Mouse (Mus musculus): Measurements from ENCODE around the gene Wipi1. TPM values are rescaled to one million over a fixed set of nuclear protein-coding genes. Genes with fewer than 3 reads are reported as not detected.

Gene Wipi1
- polyA plus RNA-seq, 1 experiment: 6.7 TPM

DNA sequence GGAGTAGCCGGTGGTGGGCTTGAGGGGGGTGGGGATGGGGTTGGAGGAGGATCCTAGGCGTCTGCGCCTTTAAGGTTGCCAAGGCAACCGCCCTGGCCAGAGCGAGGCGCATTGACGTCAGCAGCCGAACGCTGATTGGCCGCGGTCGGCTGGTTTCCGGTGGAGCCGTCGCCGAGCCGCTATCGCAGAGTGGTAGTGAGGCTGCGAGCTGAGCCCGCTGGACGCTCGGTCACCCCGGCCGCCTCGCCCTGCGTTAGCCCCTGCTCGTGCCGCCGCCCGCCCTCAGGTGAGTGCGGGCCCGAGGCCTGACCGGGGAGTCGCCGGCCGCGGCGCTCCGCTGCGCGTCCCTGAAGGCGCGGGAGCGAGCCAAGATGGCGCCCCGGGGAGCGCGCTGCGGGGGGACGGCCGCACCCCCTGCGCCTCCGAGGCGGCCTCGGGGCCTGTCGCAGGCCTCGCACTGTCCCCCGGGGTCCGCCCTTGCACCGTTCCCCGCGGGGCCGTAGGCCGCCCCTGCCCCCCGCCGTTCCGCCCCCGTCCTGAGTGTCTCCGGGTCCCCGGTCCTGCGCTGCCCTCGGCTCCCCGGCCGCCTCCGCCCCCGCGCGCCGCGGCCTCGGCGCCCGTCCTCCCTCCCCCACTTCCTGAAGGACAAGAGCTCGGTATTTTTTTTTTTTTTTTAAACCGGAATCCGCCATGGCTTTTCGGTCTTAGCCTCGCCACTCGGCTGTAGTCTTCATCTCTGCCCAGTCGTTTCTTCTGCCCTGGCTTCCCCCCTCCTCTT lies 39.2 kb upstream of the Wipi1 start:
- Histone ChIP-seq H3K4me1 (ENCODE audit: control insufficient read depth, insufficient read depth, insufficient read length, low read length) (peaks cover 8% of the 10 kb centered on the region; the same call in 1 of the 2 replicates), H3K36me3 (ENCODE audit: control insufficient read depth, insufficient read depth, low read length) (peaks cover 13% of the 10 kb centered on the region; the same call in 1 of the 2 replicates), H3K27ac (ENCODE audit: insufficient read depth, low read depth, low read length) (peak overlapping the region; percentile 79), H3K4me3 (ENCODE audit: low read depth, low read length) (peak overlapping the region; percentile 73), H3K27me3 (ENCODE audit: control insufficient read depth, insufficient read depth, low read length) (no peaks in the 10 kb centered on the region)
- under 1% methylated on average over 90 of the region's 90 CpGs for WGBS
- TF ChIP-seq POLR2A (IDR thresholded peaks at IDR 0.05; ENCODE audit: low read depth, low read length) (peak; percentile 68; the same call in 1 of the 2 replicates), CTCF (IDR thresholded peaks at IDR 0.05; ENCODE audit: extremely low read depth, insufficient read length, insufficient replicate concordance, low read depth, low read length) (no peak)

- H3K36me3 ChIP-seq (ENCODE audit: control insufficient read depth, insufficient read depth, low read length): peaks cover 9% of the 10 kb centered on the region; the same call in 1 of the 2 replicates
- H3K4me3 ChIP-seq (ENCODE audit: low read depth, low read length): peak overlapping the region; percentile 73
- TF ChIP-seq POLR2A (IDR thresholded peaks at IDR 0.05; ENCODE audit: low read depth, low read length) (no peak), CTCF (IDR thresholded peaks at IDR 0.05; ENCODE audit: extremely low read depth, insufficient read length, insufficient replicate concordance, low read depth, low read length) (no peak)
- WGBS: 2% methylated on average over 31 of the region's 31 CpGs
- H3K27me3 ChIP-seq (ENCODE audit: control insufficient read depth, insufficient read depth, low read length): no peaks in the 10 kb centered on the region
- peak overlapping the region; percentile 40 for H3K27ac ChIP-seq (ENCODE audit: insufficient read depth, low read depth, low read length)
- H3K4me1 ChIP-seq (ENCODE audit: control insufficient read depth, insufficient read depth, insufficient read length, low read length): peaks cover 8% of the 10 kb centered on the region; the same call in 1 of the 2 replicates
Measured at GRCm38 (mm10) chr11:109649975-109650701, 38.4 kb upstream of the Wipi1 start.

GRCm38 (mm10) chr11:109649206-109649605 lies 37.4 kb upstream of the Wipi1 start, which contains the start of gene Prkar1a:
Prkar1a (plus strand) TSS chr11:109649405.
- Histone ChIP-seq H3K4me1 (ENCODE audit: control insufficient read depth, insufficient read depth, insufficient read length, low read length) (peaks cover 8% of the 10 kb centered on the region; the same call in 1 of the 2 replicates), H3K4me3 (ENCODE audit: low read depth, low read length) (peak within 1 kb of the TSS; percentile 73), H3K27ac (ENCODE audit: insufficient read depth, low read depth, low read length) (peak within 1 kb of the TSS; percentile 40), H3K27me3 (ENCODE audit: control insufficient read depth, insufficient read depth, low read length) (no peaks in the 10 kb centered on the region), H3K36me3 (ENCODE audit: control insufficient read depth, insufficient read depth, low read length) (peaks cover 4% of the 10 kb centered on the region; the same call in 1 of the 2 replicates)
- TF ChIP-seq CTCF (IDR thresholded peaks at IDR 0.05; ENCODE audit: extremely low read depth, insufficient read length, insufficient replicate concordance, low read depth, low read length): no peak
- TF ChIP-seq POLR2A (IDR thresholded peaks at IDR 0.05; ENCODE audit: low read depth, low read length): no peak
- 12% methylated on average over 8 of the region's 8 CpGs for WGBS

DNA sequence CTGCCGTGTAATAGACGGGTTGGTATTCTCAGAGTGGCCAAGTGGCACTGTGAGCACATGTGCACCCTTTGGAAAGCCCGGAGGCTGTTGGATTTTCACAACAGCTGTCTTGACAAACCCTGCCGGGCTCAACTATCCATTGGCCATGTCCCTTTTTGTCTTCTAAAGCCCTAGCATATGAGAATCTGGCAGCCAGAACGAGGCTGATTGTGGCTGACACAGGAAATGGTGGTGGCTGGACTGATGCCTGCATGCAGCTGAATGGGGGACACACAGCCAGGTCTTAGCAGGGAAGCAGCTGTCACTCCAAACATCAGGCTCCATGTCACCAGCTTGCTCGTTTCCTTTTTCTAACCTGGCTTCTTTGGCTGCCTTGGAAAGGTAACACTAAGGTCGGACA lies 36.7 kb upstream of the Wipi1 start:
- TF ChIP-seq POLR2A (IDR thresholded peaks at IDR 0.05; ENCODE audit: low read depth, low read length): no peak
- no peak for TF ChIP-seq CTCF (IDR thresholded peaks at IDR 0.05; ENCODE audit: extremely low read depth, insufficient read length, insufficient replicate concordance, low read depth, low read length)
- Histone ChIP-seq H3K27ac (ENCODE audit: insufficient read depth, low read depth, low read length) (no peak overlapping the region), H3K4me3 (ENCODE audit: low read depth, low read length) (no peak overlapping the region), H3K4me1 (ENCODE audit: control insufficient read depth, insufficient read depth, insufficient read length, low read length) (peaks cover 8% of the 10 kb centered on the region; the same call in 1 of the 2 replicates), H3K27me3 (ENCODE audit: control insufficient read depth, insufficient read depth, low read length) (no peaks in the 10 kb centered on the region), H3K36me3 (ENCODE audit: control insufficient read depth, insufficient read depth, low read length) (no peaks in the 10 kb centered on the region)
- WGBS: 47% methylated on average over 7 of the region's 7 CpGs

- 68% methylated on average over 5 of the region's 5 CpGs for WGBS
- Histone ChIP-seq H3K36me3 (ENCODE audit: control insufficient read depth, insufficient read depth, low read length) (no peaks in the 10 kb centered on the region), H3K27me3 (ENCODE audit: control insufficient read depth, insufficient read depth, low read length) (no peaks in the 10 kb centered on the region; the same call in 1 of the 2 replicates), H3K27ac (ENCODE audit: insufficient read depth, low read depth, low read length) (no peak overlapping the region), H3K4me1 (ENCODE audit: control insufficient read depth, insufficient read depth, insufficient read length, low read length) (no peaks in the 10 kb centered on the region), H3K4me3 (ENCODE audit: low read depth, low read length) (no peak overlapping the region)
- no peak for TF ChIP-seq CTCF (IDR thresholded peaks at IDR 0.05; ENCODE audit: extremely low read depth, insufficient read length, insufficient replicate concordance, low read depth, low read length)
- TF ChIP-seq POLR2A (IDR thresholded peaks at IDR 0.05; ENCODE audit: low read depth, low read length): no peak
Measured at GRCm38 (mm10) chr11:109641498-109642222, 29.9 kb upstream of the Wipi1 start.

DNA sequence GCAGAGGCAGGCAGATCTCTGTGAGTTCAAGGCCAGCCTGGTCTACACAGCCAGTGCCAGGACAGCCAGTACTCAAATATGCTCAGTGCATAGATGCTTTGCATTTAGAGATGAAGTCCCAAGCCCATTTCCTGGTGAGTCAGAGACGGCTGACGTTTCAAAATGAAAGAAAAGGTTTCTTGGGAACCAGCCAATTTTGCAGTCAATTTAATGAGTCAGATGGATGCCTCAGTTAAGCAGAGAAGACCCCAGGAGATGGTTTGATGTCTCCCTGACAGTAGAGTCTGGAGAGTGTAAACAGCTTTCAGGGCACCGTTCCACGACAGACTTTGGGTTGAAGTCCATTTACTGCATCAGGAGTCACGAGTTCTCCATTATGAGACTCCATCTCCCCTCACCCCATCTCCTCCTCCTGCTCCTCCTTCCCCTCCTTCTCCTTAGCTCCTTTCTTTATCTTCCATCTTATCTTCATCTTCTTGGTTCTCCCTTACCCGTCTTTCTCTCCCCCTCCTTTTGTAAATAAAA lies 24.2 kb upstream of the Wipi1 start:
- TF ChIP-seq POLR2A (IDR thresholded peaks at IDR 0.05; ENCODE audit: low read depth, low read length): no peak
- no peak for TF ChIP-seq CTCF (IDR thresholded peaks at IDR 0.05; ENCODE audit: extremely low read depth, insufficient read length, insufficient replicate concordance, low read depth, low read length)
- H3K36me3 ChIP-seq (ENCODE audit: control insufficient read depth, insufficient read depth, low read length): no peaks in the 10 kb centered on the region
- WGBS: 16% methylated on average over 6 of the region's 6 CpGs
- no peaks in the 10 kb centered on the region; the same call in 1 of the 2 replicates for H3K27me3 ChIP-seq (ENCODE audit: control insufficient read depth, insufficient read depth, low read length)
- no peaks in the 10 kb centered on the region for H3K4me1 ChIP-seq (ENCODE audit: control insufficient read depth, insufficient read depth, insufficient read length, low read length)
- H3K27ac ChIP-seq (ENCODE audit: insufficient read depth, low read depth, low read length): no peak overlapping the region
- H3K4me3 ChIP-seq (ENCODE audit: low read depth, low read length): no peak overlapping the region
